Mouse (Mus musculus): ENCODE results near the gene Ccdc124. TPM values are rescaled to one million over a fixed set of nuclear protein-coding genes. Genes with fewer than 3 reads are reported as not detected.

Ccdc124 gene
- 167 and 182 TPM in 2 replicates for polyA plus RNA-seq (2015; fragmentation: Nextera tagmentation; extraction: Ambion mirVana)

DNA sequence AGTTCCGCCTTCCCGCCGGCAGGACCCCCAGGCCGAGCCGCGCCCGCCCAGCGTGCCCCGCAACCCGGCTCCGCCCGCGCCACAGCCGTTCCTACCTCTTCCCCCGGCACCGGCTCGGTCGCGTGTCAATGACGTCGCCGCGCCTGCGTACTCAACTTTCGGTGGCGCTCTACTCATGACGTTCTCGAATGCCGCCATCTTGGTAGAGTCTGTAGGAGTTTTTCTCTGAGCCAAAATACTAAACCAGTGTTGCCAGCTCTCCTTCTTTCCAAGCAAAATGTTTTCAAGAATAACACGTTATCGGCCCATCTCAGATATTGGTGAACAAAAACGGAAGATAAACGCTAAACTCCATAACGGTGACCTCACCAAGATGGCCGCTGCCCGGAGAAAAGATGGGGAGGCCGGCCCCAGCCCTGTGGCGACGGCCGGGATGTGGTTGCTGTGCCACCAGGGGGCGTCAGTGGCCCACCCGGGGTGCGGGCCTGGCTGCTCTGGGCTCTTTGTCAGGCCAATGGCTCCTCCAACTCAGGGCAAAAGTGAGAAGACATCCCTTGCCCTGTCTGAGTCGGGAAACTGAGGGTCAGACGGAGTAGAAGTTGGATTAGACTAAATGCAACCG lies at the start of gene Ccdc124:
TSS of gene Ccdc124 (minus strand) at position 572 of the 622 bp plus-strand sequence.
- H3K36me3 ChIP-seq (ENCODE audit: control insufficient read depth, insufficient read depth, low read length) = no peaks in the 10 kb centered on the region
- peak within 1 kb of the TSS; percentile 85 for H3K9ac ChIP-seq (ENCODE audit: low read depth, low read length)
- H3K27ac ChIP-seq (ENCODE audit: low read length) = peak within 1 kb of the TSS; percentile 90
- WGBS = 1% methylated on average over 44 of the region's 46 CpGs
- H3K4me3 ChIP-seq (ENCODE audit: low read depth, low read length) = peak within 1 kb of the TSS; percentile 92
- ATAC-seq = peak; percentile 84
- H3K4me2 ChIP-seq (ENCODE audit: low read length) = peak within 1 kb of the TSS; percentile 98
- peaks cover 24% of the 10 kb centered on the region for H3K4me1 ChIP-seq (ENCODE audit: control insufficient read depth, insufficient read depth, low read length)
- no peaks in the 10 kb centered on the region for H3K9me3 ChIP-seq (replicated peaks; ENCODE audit: control insufficient read depth, low read length, poor library complexity, severe bottlenecking)
- H3K27me3 ChIP-seq (ENCODE audit: control insufficient read depth, insufficient read depth, low read depth, low read length) = no peaks in the 10 kb centered on the region

DNA sequence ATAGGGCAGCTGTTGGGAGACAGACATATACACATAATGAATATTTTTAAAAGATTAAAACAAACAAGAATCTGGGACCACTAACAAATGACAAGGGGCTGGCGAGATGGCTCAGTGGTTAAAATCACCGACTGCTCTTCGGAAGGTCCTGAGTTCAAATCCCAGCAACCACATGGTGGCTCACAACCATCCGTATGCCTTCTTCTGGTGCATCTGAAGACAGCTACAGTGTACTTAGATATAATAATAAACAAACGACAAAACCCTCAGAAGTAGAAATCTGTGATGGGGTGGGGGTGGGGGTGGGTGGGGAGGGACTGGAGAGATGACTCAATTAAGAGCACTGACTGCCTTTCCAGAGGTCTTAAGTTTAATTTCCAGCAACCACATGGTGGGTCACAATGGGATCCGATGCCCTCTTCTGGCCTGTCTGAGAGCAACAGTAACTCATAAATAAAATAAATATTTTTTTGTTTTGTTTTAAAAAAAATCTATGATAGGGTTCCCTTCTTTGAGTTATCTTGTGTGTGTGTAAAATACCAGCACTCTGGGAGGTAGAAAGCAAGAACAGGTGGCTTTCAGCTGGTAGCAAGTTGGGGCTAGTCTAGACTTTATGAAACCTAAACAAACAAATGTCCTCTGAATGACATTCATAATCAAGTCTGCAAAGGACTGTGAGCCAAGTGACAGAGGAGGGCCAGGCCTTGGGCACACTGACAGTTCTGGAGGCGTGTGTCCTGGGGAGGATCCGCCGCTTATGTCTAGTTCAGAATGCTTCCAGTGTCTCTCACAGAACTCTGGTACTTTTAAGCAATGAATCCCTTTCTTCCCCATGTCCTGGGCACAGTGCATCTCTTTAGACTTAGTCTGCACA lies 46.6 kb upstream of the Ccdc124 start:
- no peak overlapping the region for H3K4me3 ChIP-seq (ENCODE audit: low read depth, low read length)
- H3K36me3 ChIP-seq (ENCODE audit: control insufficient read depth, insufficient read depth, low read length) = peaks cover 19% of the 10 kb centered on the region
- H3K27me3 ChIP-seq (ENCODE audit: control insufficient read depth, insufficient read depth, low read depth, low read length) = no peaks in the 10 kb centered on the region
- WGBS = 93% methylated on average over 9 of the region's 9 CpGs
- H3K27ac ChIP-seq (ENCODE audit: low read length) = no peak overlapping the region
- no peak overlapping the region for H3K9ac ChIP-seq (ENCODE audit: low read depth, low read length)
- no peaks in the 10 kb centered on the region for H3K9me3 ChIP-seq (replicated peaks; ENCODE audit: control insufficient read depth, low read length, poor library complexity, severe bottlenecking)
- ATAC-seq = no peak
- H3K4me1 ChIP-seq (ENCODE audit: control insufficient read depth, insufficient read depth, low read length) = no peaks in the 10 kb centered on the region
- H3K4me2 ChIP-seq (ENCODE audit: low read length) = no peak overlapping the region

DNA sequence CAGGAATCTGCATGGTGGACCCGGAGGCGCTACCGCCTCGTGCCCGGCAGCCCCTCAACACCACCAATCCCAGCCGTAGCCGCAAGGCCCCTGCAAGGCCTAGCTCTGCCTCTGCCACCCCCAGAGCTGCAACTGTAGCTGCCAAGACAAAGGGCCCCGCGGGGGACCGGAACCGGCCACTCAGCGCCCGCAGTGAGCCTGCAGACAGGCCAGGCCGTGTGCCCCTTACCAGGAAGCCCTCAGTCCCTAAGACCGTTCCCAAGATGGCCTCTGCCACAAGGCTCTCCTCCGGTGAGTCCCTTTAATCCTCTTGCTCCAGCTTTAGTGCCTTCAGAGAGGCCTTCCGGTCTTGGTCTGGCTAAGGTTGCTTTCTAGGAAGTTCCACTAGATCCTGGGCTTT lies 41.0 kb upstream of the Ccdc124 start:
- H3K27me3 ChIP-seq (ENCODE audit: control insufficient read depth, insufficient read depth, low read depth, low read length) = no peaks in the 10 kb centered on the region
- ATAC-seq = no peak
- no peaks in the 10 kb centered on the region for H3K4me1 ChIP-seq (ENCODE audit: control insufficient read depth, insufficient read depth, low read length)
- no peak overlapping the region for H3K4me2 ChIP-seq (ENCODE audit: low read length)
- no peak overlapping the region for H3K9ac ChIP-seq (ENCODE audit: low read depth, low read length)
- WGBS = 91% methylated on average over 14 of the region's 17 CpGs
- H3K27ac ChIP-seq (ENCODE audit: low read length) = no peak overlapping the region
- H3K4me3 ChIP-seq (ENCODE audit: low read depth, low read length) = no peak overlapping the region
- H3K36me3 ChIP-seq (ENCODE audit: control insufficient read depth, insufficient read depth, low read length) = peaks cover 51% of the 10 kb centered on the region
- no peaks in the 10 kb centered on the region for H3K9me3 ChIP-seq (replicated peaks; ENCODE audit: control insufficient read depth, low read length, poor library complexity, severe bottlenecking)

DNA sequence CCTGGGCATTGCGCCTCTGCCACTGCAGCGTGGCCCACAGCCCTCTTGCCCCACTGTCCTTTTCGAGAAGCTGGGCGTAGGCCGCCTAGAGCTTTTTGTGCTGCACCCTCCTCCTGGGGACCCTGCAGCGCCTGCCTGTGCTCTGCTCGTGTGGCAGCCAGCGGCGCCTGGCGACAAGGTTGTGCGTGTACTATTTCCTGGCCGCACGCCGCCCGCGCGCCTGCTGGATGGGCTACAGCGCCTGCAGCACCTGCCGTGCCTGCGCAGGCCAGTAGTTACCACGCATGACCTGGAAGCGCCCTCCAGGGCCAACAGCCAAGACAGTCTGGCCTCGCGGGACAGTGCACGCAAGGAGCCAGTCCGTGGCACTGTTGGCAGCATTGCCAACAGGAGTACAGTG lies 39.8 kb upstream of the Ccdc124 start:
- Histone ChIP-seq H3K27me3 (ENCODE audit: control insufficient read depth, insufficient read depth, low read depth, low read length) (no peaks in the 10 kb centered on the region), H3K27ac (ENCODE audit: low read length) (no peak overlapping the region), H3K4me1 (ENCODE audit: control insufficient read depth, insufficient read depth, low read length) (no peaks in the 10 kb centered on the region), H3K9me3 (replicated peaks; ENCODE audit: control insufficient read depth, low read length, poor library complexity, severe bottlenecking) (no peaks in the 10 kb centered on the region), H3K36me3 (ENCODE audit: control insufficient read depth, insufficient read depth, low read length) (peaks cover 50% of the 10 kb centered on the region), H3K9ac (ENCODE audit: low read depth, low read length) (no peak overlapping the region), H3K4me3 (ENCODE audit: low read depth, low read length) (no peak overlapping the region), H3K4me2 (ENCODE audit: low read length) (no peak overlapping the region)
- 97% methylated on average over 26 of the region's 26 CpGs for WGBS
- ATAC-seq = no peak

DNA sequence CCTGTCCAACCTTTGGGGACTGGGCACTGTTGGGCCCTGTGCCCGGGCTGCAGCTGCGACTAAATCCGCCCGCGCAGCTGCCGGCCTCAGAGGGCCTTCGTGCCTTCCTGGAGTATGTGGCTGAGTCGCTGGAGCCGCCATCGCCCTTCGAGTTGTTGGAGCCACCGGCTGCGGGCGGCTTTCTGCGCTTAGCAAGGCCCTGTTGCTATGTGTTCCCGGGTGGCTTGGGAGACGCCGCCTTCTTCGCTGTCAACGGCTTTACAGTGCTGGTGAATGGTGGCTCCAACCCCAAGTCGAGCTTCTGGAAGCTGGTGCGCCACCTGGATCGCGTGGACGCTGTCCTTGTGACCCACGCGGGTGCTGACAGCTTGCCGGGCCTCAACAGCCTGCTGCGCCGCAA lies 39.2 kb upstream of the Ccdc124 start:
- 95% methylated on average over 30 of the region's 30 CpGs for WGBS
- Histone ChIP-seq H3K4me1 (ENCODE audit: control insufficient read depth, insufficient read depth, low read length) (no peaks in the 10 kb centered on the region; the same call in 1 of the 2 replicates), H3K36me3 (ENCODE audit: control insufficient read depth, insufficient read depth, low read length) (peaks cover 49% of the 10 kb centered on the region), H3K9me3 (replicated peaks; ENCODE audit: control insufficient read depth, low read length, poor library complexity, severe bottlenecking) (no peaks in the 10 kb centered on the region), H3K4me2 (ENCODE audit: low read length) (no peak overlapping the region), H3K27me3 (ENCODE audit: control insufficient read depth, insufficient read depth, low read depth, low read length) (no peaks in the 10 kb centered on the region), H3K4me3 (ENCODE audit: low read depth, low read length) (no peak overlapping the region), H3K27ac (ENCODE audit: low read length) (no peak overlapping the region), H3K9ac (ENCODE audit: low read depth, low read length) (no peak overlapping the region)
- no peak for ATAC-seq

GRCm38 (mm10) chr8:70911596-70911995 lies 37.9 kb upstream of the Ccdc124 start:
- peaks cover 42% of the 10 kb centered on the region for H3K36me3 ChIP-seq (ENCODE audit: control insufficient read depth, insufficient read depth, low read length)
- H3K4me3 ChIP-seq (ENCODE audit: low read depth, low read length) = no peak overlapping the region
- no peak overlapping the region for H3K4me2 ChIP-seq (ENCODE audit: low read length)
- no peaks in the 10 kb centered on the region for H3K27me3 ChIP-seq (ENCODE audit: control insufficient read depth, insufficient read depth, low read depth, low read length)
- no peak overlapping the region for H3K27ac ChIP-seq (ENCODE audit: low read length)
- peaks cover 7% of the 10 kb centered on the region for H3K4me1 ChIP-seq (ENCODE audit: control insufficient read depth, insufficient read depth, low read length)
- 77% methylated on average over 5 of the region's 5 CpGs for WGBS
- no peaks in the 10 kb centered on the region for H3K9me3 ChIP-seq (replicated peaks; ENCODE audit: control insufficient read depth, low read length, poor library complexity, severe bottlenecking)
- no peak overlapping the region for H3K9ac ChIP-seq (ENCODE audit: low read depth, low read length)
- no peak for ATAC-seq

- Histone ChIP-seq H3K4me1 (ENCODE audit: control insufficient read depth, insufficient read depth, low read length) (peaks cover 11% of the 10 kb centered on the region), H3K9ac (ENCODE audit: low read depth, low read length) (no peak overlapping the region), H3K27me3 (ENCODE audit: control insufficient read depth, insufficient read depth, low read depth, low read length) (peaks cover 2% of the 10 kb centered on the region; the same call in 1 of the 2 replicates), H3K36me3 (ENCODE audit: control insufficient read depth, insufficient read depth, low read length) (peaks cover 8% of the 10 kb centered on the region), H3K4me2 (ENCODE audit: low read length) (no peak overlapping the region), H3K27ac (ENCODE audit: low read length) (no peak overlapping the region), H3K4me3 (ENCODE audit: low read depth, low read length) (no peak overlapping the region), H3K9me3 (replicated peaks; ENCODE audit: control insufficient read depth, low read length, poor library complexity, severe bottlenecking) (no peaks in the 10 kb centered on the region)
- no peak for ATAC-seq
- 94% methylated on average over 2 of the region's 2 CpGs for WGBS
Observed at GRCm38 (mm10) chr8:70907518-70907917, 33.8 kb upstream of the Ccdc124 start.

DNA sequence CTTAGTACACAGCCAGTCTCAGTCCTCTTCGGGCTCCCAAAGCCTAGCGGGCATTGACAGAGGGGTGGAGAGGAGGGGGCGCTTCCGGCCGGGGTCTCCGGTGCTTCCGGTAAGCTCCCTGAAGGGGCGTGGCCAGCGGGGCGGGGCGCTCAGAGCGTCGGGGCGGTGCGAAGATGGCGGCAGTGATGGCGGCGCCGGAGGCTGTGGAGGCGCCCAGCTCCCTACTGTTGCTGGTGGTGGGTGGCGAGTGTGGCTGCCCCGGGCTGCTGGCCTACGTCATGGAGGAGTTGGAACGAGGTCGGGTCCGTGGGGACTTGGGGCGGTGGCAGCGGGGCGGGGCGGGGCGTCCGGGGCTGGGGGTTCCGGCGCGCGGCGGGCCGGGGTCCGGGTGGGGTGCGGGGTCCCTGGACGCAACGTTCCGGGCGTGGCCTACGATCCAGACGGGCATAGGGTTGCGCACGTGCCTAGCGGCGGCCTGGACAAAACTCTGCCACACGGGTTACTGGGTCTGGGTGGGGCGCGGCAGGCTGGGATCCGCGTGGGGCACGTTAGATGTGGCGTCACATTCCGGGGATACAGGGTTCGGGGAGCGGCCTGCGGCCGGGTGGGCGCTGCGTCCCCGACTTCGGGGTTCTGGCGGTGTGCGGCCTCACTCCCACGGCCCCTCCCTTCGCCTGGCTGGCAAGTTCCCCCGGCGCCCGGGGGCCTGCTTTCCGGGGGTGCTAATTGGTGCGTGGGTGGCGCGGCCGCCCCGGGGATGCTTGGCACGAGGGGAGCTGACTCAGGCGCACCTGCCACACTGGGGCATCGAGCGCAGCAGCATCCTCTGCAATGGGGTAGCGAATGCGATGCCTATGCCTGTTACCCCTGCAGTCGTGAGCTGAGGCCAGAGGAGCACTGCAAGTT lies 32.3 kb upstream of the Ccdc124 start, which contains the start of gene Map1s:
TSS of gene Map1s (plus strand) at position 102 of the 906 bp plus-strand sequence.
- peak within 1 kb of the TSS; percentile 91 for H3K27ac ChIP-seq (ENCODE audit: low read length)
- H3K9me3 ChIP-seq (replicated peaks; ENCODE audit: control insufficient read depth, low read length, poor library complexity, severe bottlenecking) = no peaks in the 10 kb centered on the region
- 0 out of 2 replicates have a peak, but pooled peaks cover 4% of the 10 kb centered on the region for H3K36me3 ChIP-seq (ENCODE audit: control insufficient read depth, insufficient read depth, low read length)
- peaks cover 8% of the 10 kb centered on the region; the same call in 1 of the 2 replicates for H3K27me3 ChIP-seq (ENCODE audit: control insufficient read depth, insufficient read depth, low read depth, low read length)
- peak within 1 kb of the TSS; percentile 72 for H3K4me3 ChIP-seq (ENCODE audit: low read depth, low read length)
- peak within 1 kb of the TSS; percentile 80 for H3K4me2 ChIP-seq (ENCODE audit: low read length)
- peak; percentile 95 for ATAC-seq
- WGBS = under 1% methylated on average over 71 of the region's 86 CpGs
- H3K9ac ChIP-seq (ENCODE audit: low read depth, low read length) = peak within 1 kb of the TSS; percentile 93
- peaks cover 11% of the 10 kb centered on the region for H3K4me1 ChIP-seq (ENCODE audit: control insufficient read depth, insufficient read depth, low read length)
